Mouse (Mus musculus) CH12.LX (cell line): ENCODE measurements at regions not wholly inside any gene's neighbourhood (a gene's known extent, or its start where the extent isn't known, plus 50 kb on each side); places are given as distances from the start of the nearest gene placed in this dataset.

Experiments
- DNase-seq: peaks from one replicate; pipeline ENCODE4 v3.0.0-alpha.2; 2013; ENCODE audit errors: extremely low read depth
- H3K27ac ChIP-seq: 2 replicates; pipeline ENCODE4 v1.5.1; 2012; ENCODE audit warnings: low read depth, mild to moderate bottlenecking, control low read depth, moderate library complexity; ENCODE audit not compliant: insufficient read depth
- H3K27me3 ChIP-seq: replicated peaks from 2 replicates; pipeline ENCODE3; 2012; ENCODE audit warnings: inconsistent platforms
- H3K36me3 ChIP-seq, 2 experiments: replicated peaks in 1 of 2; 2 replicates each; pipeline versions ENCODE3 to v1.6.1; 2012; ENCODE audit warnings: inconsistent platforms in 1 of 2, low read length in 1 of 2, mild to moderate bottlenecking in 1 of 2, mixed read lengths in 1 of 2, moderate library complexity in 1 of 2; ENCODE audit not compliant: control insufficient read depth in 1 of 2, insufficient read depth in 1 of 2
- H3K4me1 ChIP-seq, 2 experiments: 2 replicates each; pipeline ENCODE4 v1.6.1; 2012; ENCODE audit warnings: inconsistent platforms in 1 of 2, moderate library complexity in 1 of 2; ENCODE audit not compliant: insufficient read depth in 2 of 2, control insufficient read depth in 1 of 2
- H3K4me2 ChIP-seq: 2 replicates; pipeline ENCODE4 v1.6.1; 2012; ENCODE audit warnings: low read depth, mild to moderate bottlenecking, control low read depth; ENCODE audit not compliant: poor library complexity, insufficient read depth, severe bottlenecking
- H3K4me3 ChIP-seq, 3 experiments: fragments of 150-350 bp in 1 of 3; sonication (generic) in 1 of 3; replicated peaks in 1 of 3; 2 replicates each; pipeline versions ENCODE3 to v1.5.1; 2011 to 2012; ENCODE audit warnings: low read depth in 2 of 3, low read length in 2 of 3, mild to moderate bottlenecking in 2 of 3, moderate library complexity in 2 of 3, control low read depth in 1 of 3, improper control_type of control experiment in 1 of 3, inconsistent platforms in 1 of 3, mixed read lengths in 1 of 3; ENCODE audit not compliant: poor library complexity in 1 of 3
- H3K79me2 ChIP-seq: replicated peaks from 2 replicates; pipeline ENCODE4 v1.6.1; 2012; ENCODE audit warnings: mild to moderate bottlenecking, moderate library complexity; ENCODE audit not compliant: control insufficient read depth, poor library complexity, insufficient read depth, severe bottlenecking; ENCODE audit errors: extremely low read depth
- H3K9ac ChIP-seq: 2 replicates; pipeline ENCODE4 v1.6.1; 2012; ENCODE audit warnings: low read depth, mild to moderate bottlenecking, control low read depth, moderate library complexity; ENCODE audit not compliant: insufficient read depth
- H3K9me3 ChIP-seq: replicated peaks from 2 replicates; pipeline ENCODE3; 2012; ENCODE audit warnings: low read length, inconsistent platforms, mixed read lengths
- CHD2 ChIP-seq: IDR thresholded peaks from 2 replicates; pipeline ENCODE4 v1.6.1; 2011; ENCODE audit warnings: low read length, improper control_type of control experiment
- CTCF ChIP-seq, 2 experiments: IDR thresholded peaks in 1 of 2; conservative IDR thresholded peaks in 1 of 2; 2 replicates each; pipeline ENCODE4 v1.5.1; 2011 to 2012; ENCODE audit warnings: low read depth in 2 of 2, low read length in 2 of 2, improper control_type of control experiment in 1 of 2, inconsistent platforms in 1 of 2, mild to moderate bottlenecking in 1 of 2, moderate library complexity in 1 of 2
- E2F4 ChIP-seq: IDR thresholded peaks from 2 replicates; pipeline ENCODE4 v1.6.1; 2011; ENCODE audit warnings: low read depth, low read length, improper control_type of control experiment; ENCODE audit not compliant: insufficient replicate concordance
- HCFC1 ChIP-seq: IDR thresholded peaks from 2 replicates; pipeline ENCODE4 v1.6.1; 2012; ENCODE audit warnings: low read depth, mild to moderate bottlenecking, inconsistent platforms, low read length, improper control_type of control experiment
- JUN ChIP-seq: IDR thresholded peaks from 2 replicates; pipeline ENCODE4 v1.6.1; 2011; ENCODE audit warnings: low read depth, mild to moderate bottlenecking, low read length, improper control_type of control experiment, moderate library complexity; ENCODE audit not compliant: insufficient read depth
- MEF2A ChIP-seq: IDR thresholded peaks from 2 replicates; pipeline ENCODE4 v1.6.1; 2014; ENCODE audit warnings: low read depth, mild to moderate bottlenecking, inconsistent platforms, low read length, improper control_type of control experiment, borderline replicate concordance
- MXI1 ChIP-seq: IDR thresholded peaks from 2 replicates; pipeline ENCODE4 v1.6.1; 2011; ENCODE audit warnings: mild to moderate bottlenecking, low read depth, low read length, improper control_type of control experiment
- RAD21 ChIP-seq: IDR thresholded peaks from 2 replicates; pipeline ENCODE4 v1.6.1; 2011; ENCODE audit warnings: low read depth, mild to moderate bottlenecking, low read length, improper control_type of control experiment, moderate library complexity
- RCOR1 ChIP-seq: conservative IDR thresholded peaks from 2 replicates; pipeline ENCODE4 v1.6.1; 2012; ENCODE audit warnings: low read depth, mild to moderate bottlenecking, inconsistent platforms, low read length, improper control_type of control experiment
- SMC3 ChIP-seq: IDR thresholded peaks from 2 replicates; pipeline ENCODE4 v1.6.1; 2011; ENCODE audit warnings: low read depth, low read length, improper control_type of control experiment
- TBP ChIP-seq: conservative IDR thresholded peaks from 2 replicates; pipeline ENCODE4 v1.6.1; 2011; ENCODE audit warnings: low read depth, low read length, improper control_type of control experiment
- UBTF ChIP-seq: IDR thresholded peaks from 2 replicates; pipeline ENCODE4 v1.6.1; 2012; ENCODE audit warnings: low read depth, mild to moderate bottlenecking, inconsistent platforms, low read length, improper control_type of control experiment, moderate library complexity
- ZC3H11A ChIP-seq: IDR thresholded peaks from 2 replicates; pipeline ENCODE4 v1.6.1; 2012; ENCODE audit warnings: low read depth, mild to moderate bottlenecking, inconsistent platforms, low read length, improper control_type of control experiment
- dilution Hi-C: fragments of 300-500 bp; cut with MboI; formaldehyde crosslinking; loops from 2 replicates; pipeline ENCODE4 v1.14.3; 2020; ENCODE audit warnings: low sequenced_read_pairs; ENCODE audit not compliant: extremely low pct_unique_long_range_greater_than_20kb, extremely low pct_ligation_motif_present
- in situ Hi-C: fragments of 300-500 bp; cut with MboI; formaldehyde crosslinking; loops from 3 replicates; pipeline ENCODE4 v1.14.3; 2019; ENCODE audit warnings: low sequenced_read_pairs, low pct_ligation_motif_present, low pct_unique_long_range_greater_than_20kb, mixed read lengths

DNA sequence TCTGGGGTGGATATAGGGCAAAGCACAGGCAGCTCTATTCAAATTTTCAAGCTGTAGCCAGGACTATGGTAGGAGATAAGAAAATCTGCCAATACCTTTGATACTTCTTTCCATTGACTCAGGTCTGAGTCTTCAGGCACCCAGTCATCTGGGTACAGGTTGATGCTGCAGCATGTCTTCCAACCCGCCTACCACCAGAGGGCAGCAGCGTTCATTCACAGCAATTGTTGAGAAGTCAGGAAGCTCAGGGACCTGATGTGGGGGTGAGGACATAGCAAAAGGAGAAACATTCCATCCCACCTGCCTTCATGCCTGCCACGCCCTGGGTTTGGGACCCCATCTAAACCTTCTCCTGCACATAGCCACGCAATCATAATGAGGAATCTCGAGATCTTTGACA lies 118.2 kb upstream of the Gm21876 start:
- Histone ChIP-seq H3K27me3 (no peaks in the 10 kb centered on the region), H3K79me2 (no peaks in the 10 kb centered on the region), H3K9me3 (no peaks in the 10 kb centered on the region), H3K4me2 (no peak overlapping the region), H3K36me3 (no peaks in the 10 kb centered on the region), H3K4me3 (no peak overlapping the region), H3K4me1 (no peaks in the 10 kb centered on the region), H3K9ac (no peak overlapping the region), H3K27ac (no peak overlapping the region)
- TF ChIP-seq SMC3: peak; percentile 61
- no peak for TF ChIP-seq TBP
- TF ChIP-seq UBTF: no peak
- TF ChIP-seq HCFC1: no peak
- TF ChIP-seq RAD21: peak; percentile 27
- TF ChIP-seq RCOR1: no peak
- peak; percentile 39 to 66; a peak in 3 of 4 replicates for TF ChIP-seq CTCF (conservative IDR thresholded peaks at IDR 0.05 in 1 of 2, IDR thresholded peaks at IDR 0.05 in 1 of 2; ENCODE audit: low read depth in 2 of 2, low read length in 2 of 2)
- TF ChIP-seq JUN: no peak
- peak; percentile 41 for DNase-seq
- in situ Hi-C loops (no loop called here), dilution Hi-C loops (no loop called here)

DNA sequence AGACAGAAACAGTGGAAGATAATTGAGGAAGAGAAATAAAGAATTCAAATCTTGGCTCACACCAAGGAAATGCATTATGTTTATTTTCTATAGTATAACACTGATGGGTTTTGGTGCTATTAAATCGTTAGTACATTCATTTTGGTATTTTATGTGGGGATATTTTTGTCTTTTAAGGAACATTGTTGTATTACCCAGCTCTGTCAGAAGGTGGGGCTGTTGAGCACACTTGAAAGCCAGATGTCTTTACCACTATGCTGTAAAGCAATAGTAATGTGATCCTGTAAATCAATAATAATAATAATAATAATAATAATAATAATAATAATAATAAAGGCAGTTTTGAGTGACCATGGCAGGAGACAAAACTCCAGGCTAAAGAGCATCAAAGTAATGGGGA lies 120.0 kb upstream of the Gm21876 start:
- peak; percentile 25 for DNase-seq
- Histone ChIP-seq H3K4me1 (no peaks in the 10 kb centered on the region), H3K9ac (no peak overlapping the region), H3K36me3 (no peaks in the 10 kb centered on the region)
- TF ChIP-seq SMC3 (peak; percentile 34), E2F4 (no peak), CTCF (conservative IDR thresholded peaks at IDR 0.05 in 1 of 2, IDR thresholded peaks at IDR 0.05 in 1 of 2; ENCODE audit: low read depth in 2 of 2, low read length in 2 of 2) (peak; percentile 20 to 56; a peak in 3 of 4 replicates)
- TF ChIP-seq, all 38 proteins: peak for 2
- Histone ChIP-seq H3K9me3 (no peaks in the 10 kb centered on the region), H3K27me3 (no peaks in the 10 kb centered on the region), H3K4me3 (no peak overlapping the region), H3K27ac (no peak overlapping the region), H3K4me2 (no peak overlapping the region), H3K79me2 (no peaks in the 10 kb centered on the region)
- dilution Hi-C loops (no loop called here), in situ Hi-C loops (no loop called here)

DNA sequence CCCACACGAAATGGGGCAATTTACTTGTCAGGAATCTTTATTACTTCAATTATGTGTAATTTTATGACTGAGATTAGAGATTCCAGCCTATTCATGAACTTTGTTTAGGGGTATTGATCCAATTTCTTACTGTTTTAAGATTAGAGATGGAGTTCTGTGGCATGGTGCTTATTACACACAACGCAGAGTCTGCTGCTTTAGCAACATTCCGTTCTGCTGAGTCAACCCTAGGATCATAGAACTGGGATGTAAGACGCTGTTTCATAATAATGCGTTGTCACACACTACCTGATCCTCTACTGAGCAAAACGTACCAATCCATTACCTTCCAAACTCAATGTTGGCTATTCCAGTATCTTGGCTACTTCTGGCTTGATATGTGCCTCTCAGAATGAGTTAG lies 121.9 kb upstream of the Gm21876 start:
- no peak overlapping the region for H3K9ac ChIP-seq
- no peaks in the 10 kb centered on the region for H3K4me1 ChIP-seq
- DNase-seq: no peak
- no peaks in the 10 kb centered on the region for H3K36me3 ChIP-seq
- dilution Hi-C loops (no loop called here), in situ Hi-C loops (no loop called here)
- H3K27me3 ChIP-seq: no peaks in the 10 kb centered on the region
- TF ChIP-seq CTCF (conservative IDR thresholded peaks at IDR 0.05 in 1 of 2, IDR thresholded peaks at IDR 0.05 in 1 of 2; ENCODE audit: low read depth in 2 of 2, low read length in 2 of 2) (no peak), MEF2A (no peak), SMC3 (no peak), ZC3H11A (no peak), MXI1 (no peak), CHD2 (no peak)
- no peak overlapping the region for H3K4me3 ChIP-seq
- no peak overlapping the region for H3K27ac ChIP-seq
- no peaks in the 10 kb centered on the region for H3K79me2 ChIP-seq
- H3K9me3 ChIP-seq: no peaks in the 10 kb centered on the region
- no peak overlapping the region for H3K4me2 ChIP-seq
